Mouse (Mus musculus) liver, adult 2 months (tissue): ENCODE measurements around the gene Krt36.

Source experiments
- CTCF ChIP-seq: fragments of 200-500 bp; IDR thresholded peaks from 2 replicates; pipeline ENCODE4 v1.5.1; 2011; ENCODE audit warnings: low read depth, low read length, control low read depth
- POLR2A ChIP-seq: fragments of 200-500 bp; IDR thresholded peaks from 2 replicates; pipeline ENCODE4 v1.6.1; 2011; ENCODE audit warnings: low read length, control low read depth; ENCODE audit not compliant: insufficient read depth; ENCODE audit errors: extremely low read depth

DNA sequence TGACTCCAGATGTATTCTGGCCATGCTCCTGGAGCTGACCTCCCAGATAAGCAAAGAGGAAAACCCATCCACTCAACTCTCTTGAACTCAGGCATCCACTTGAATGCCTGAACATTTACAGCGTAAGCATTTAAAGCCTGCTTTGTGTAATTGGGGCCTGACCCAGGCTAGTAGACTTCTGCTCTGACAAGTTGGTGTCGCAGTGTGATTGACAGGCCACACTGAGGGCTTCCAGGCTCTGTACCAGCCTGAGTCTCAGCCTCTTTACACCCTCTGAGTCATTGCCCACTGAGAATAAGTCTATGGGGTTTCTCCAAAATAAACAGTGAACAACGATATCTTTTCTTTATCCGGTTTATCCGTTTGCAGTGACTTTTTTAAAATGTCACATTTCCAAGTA lies 14.9 kb upstream of the Krt36 start:
- TF ChIP-seq CTCF (no peak), POLR2A (no peak)
